Mouse (Mus musculus) v-Abl transformed pro-B cells (cell line): ENCODE data around the gene Wfdc17.

ENCODE experiments used
- in situ Hi-C, 2 experiments: fragments of 400-800 bp; cut with MboI; formaldehyde crosslinking; loops; one replicate each; pipeline ENCODE4 v1.15.1; 2025; ENCODE audit not compliant: unreplicated experiment in 2 of 2

Wfdc17 gene

DNA sequence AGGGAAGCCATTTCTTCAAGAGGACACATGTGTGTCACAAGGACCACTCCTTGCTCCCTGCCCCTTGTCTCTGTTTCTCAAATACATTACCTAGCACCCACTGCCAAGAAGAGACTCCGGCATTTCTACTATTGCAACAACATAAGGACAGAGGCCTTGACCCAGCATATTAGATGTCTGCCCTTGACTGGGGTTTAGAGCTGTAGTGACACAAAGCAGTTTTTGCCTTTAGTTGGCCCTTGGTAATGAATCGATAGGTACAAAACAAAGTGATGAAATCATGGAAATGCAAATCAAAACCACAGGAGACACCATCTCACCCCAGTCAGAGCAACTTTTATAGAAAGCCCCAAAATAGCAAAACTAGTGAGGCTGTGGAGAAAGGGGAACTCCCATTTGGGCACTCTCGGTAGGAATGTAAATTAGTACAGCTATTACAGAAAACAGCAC, 33.3 kb downstream of the Wfdc17 start:
- in situ Hi-C loops, result loop anchor here (5.0 kb wide), 3 partner anchors 100 to 300 kb away; partner anchors contain the start of gene 1700020L24Rik (in 2 of the 2)

- in situ Hi-C loops, result loop anchor here (5.0 kb wide), 3 partner anchors 102 to 302 kb away; partner anchors contain the start of gene 1700020L24Rik (in 2 of the 2)
Observed at GRCm38 (mm10) chr11:83739241-83739640, 35.5 kb downstream of the Wfdc17 start.

- in situ Hi-C loops, result no loop called here
Observed at GRCm38 (mm10) chr11:83740443-83740991, 36.7 kb downstream of the Wfdc17 start.

GRCm38 (mm10) chr11:83741841-83742240, 38.0 kb downstream of the Wfdc17 start:
- in situ Hi-C loops, result no loop called here

DNA sequence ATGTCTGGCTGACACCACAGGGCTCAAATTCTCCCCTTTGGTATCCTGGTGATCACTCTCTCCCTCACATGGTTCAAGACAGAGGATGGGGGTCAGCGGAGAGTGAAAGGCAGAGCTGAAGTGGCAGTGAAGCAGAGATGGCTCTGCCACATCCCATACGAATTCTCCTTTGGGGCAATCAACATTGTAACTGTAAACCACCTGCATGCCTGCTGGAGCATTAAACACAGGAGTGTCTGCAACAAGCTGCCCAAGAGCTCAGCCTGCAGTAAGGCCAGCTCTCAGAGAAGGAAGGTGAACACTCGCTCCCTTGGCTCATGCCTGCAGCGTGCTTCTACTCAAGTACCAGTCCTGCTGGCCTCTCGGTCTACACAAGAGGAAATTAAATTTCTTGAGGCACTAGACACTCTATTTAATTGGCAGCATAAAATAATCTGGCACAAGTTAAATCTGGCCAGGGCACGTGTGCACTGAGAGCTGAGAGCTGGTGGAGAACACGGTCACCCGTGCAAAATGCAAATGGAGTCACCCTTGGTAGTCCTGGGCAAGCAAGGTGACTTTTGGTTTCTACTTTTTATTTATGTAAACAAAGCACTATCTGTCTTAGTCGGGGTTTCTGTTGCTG, 39.1 kb downstream of the Wfdc17 start:
- in situ Hi-C loops, result no loop called here

- in situ Hi-C loops, result no loop called here
Observed at GRCm38 (mm10) chr11:83743525-83743924, 39.7 kb downstream of the Wfdc17 start.

DNA sequence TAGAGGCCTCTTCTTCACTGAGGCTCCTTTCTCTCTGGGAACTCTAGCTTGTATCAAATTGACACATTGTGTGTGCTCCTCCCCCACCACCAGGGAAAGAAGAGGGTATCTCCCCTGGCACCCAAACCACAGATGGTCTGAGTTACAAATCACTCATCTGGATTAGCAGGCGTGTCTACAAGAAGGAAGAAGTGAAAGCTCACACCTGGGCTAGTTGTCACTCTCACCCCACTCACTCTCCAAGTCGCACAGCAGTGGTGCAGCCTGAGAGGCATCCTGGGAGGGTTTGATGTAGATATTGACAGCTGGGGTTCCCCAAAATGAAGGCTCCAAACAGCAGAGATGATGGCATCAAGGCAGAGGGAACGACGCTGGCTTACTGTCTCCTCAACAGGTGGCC, 42.4 kb downstream of the Wfdc17 start:
- in situ Hi-C loops, result no loop called here

DNA sequence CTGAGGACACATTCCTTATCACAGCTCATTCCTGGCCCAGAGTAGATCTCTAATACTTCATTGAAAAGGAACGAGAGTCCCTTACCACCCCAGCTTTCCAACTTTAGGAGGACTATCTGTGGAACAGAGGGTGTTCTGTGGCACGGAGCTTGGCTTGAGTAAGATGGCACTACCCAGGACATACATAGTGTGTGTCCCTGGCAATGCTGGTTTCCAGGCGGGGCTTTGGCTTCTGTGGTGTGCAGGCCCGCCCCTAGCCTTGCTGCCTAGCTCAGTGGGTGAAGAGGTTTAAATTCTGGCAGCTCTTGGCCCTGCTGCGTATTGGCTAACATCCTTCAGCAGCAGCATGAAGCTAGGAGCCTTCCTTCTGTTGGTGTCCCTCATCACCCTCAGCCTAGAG, 42.9 kb downstream of the Wfdc17 start, which contains the start of gene Wfdc21:
Gene Wfdc21 (plus strand): TSS at position 260 of the 400 bp plus-strand sequence.
- in situ Hi-C loops, result no loop called here

DNA sequence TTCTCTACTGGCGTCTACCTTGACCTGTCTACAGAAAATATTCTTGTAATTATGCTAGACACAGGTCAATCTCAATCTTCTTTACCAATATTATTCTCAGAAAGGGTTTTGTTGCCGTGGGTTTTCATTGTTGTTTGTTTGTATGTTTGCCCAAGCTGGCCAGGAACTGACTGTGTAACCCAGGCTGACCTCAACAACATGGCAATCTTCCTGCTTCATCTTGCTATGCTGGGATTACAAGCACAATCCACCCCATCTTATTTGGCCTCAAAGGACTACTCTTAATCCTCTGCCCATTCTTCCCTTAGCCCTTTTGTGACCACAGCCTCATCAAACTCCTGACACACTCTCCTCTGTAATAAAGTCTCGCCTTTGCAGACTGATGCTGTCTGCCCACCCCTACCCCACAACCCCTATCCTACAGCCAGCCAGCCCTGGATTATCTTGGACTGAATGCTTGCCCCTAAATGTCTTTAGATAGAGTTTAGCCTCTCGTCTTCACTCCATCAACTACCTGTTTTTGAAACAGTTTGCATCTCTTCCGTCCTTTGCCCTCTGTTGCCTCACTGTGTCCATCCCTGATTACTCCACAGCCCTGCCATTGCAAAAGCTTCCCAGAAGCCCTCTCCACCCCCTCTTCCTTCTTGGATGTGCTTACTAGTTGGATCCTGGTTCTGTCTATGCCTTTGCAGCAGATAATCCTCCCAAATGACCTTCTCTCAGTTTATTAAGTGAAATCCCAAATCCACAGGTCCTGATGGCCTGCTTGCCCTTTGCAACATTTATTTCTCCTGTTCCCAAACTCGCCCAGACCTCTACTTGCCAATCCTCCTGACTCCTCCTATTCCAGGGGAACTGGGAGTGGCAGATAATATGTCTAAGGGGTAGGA, 43.8 kb downstream of the Wfdc17 start:
- in situ Hi-C loops, result no loop called here

DNA sequence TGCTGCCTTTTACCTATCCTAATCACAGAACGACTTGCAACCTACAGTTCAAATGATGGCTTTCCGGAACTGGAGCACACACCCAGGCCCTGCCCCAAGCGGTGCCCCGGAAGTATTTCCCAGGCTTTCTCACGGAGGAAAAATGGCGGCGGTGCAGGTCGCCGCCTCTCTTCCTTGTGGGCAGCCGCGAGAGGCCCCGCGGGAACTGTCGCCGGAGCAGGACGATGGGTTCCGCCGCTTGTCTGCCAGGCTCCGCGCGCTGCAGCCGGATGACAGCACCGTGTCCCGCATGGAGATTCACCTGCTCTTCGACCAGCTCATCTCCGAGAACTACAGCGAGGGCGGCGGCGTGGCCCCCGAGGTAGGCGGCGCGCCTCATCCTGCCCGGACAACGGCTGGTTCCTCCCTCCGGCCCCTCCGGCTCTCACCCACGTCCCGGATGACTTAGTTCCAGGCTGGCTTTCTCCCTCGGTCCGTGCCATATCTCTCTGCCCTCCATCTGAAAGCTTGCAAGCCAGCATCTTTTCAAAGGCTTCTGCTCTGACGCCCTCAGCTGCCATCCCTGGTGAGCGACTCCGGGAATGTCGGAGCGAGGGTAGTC, 49.9 kb downstream of the Wfdc17 start, which contains the start of gene Heatr6:
Gene Heatr6 (plus strand): TSS at position 116 of the 601 bp plus-strand sequence.
- in situ Hi-C loops, result no loop called here

DNA sequence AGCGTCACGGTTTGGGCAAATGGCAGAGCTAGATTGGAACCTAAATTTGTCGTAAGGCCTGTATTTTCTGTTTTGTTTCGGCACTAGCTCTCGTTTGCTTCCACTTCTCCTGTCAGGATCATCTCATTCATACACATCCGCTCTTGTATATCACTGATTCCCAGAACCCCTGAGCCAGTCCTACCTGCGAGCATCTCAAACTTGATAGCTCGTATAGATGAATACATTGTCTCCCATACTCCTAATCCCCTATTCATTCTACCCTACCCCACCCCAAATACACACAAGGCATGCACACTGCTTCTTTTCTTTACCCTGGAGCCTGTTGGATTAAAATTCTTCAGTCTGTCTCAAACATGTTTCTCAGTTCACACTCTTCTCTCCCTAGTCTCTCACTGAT, 50.4 kb downstream of the Wfdc17 start:
- in situ Hi-C loops, result no loop called here
